Mouse (Mus musculus) lung, postnatal 0 days (tissue): Measurements from ENCODE around the gene Rrp1b. TPM values are rescaled to one million over a fixed set of nuclear protein-coding genes. Genes with fewer than 3 reads are reported as not detected.

Source experiments
- ATAC-seq: fragments of 200-750 bp; cut with Nextera tagmentation; 2 replicates; pipeline ENCODE4 v1.8.0; 2017; ENCODE audit warnings: moderate library complexity
- DNase-seq: peaks from one replicate; pipeline ENCODE4 v3.0.0-alpha.2; 2016; ENCODE audit warnings: low spot score
- H3K27ac ChIP-seq: fragments of 300-500 bp; sonication (generic); 2 replicates; pipeline ENCODE4 v1.5.1; 2014; ENCODE audit warnings: antibody characterized with exemption, mild to moderate bottlenecking, low read length, mixed read lengths
- H3K27me3 ChIP-seq: fragments of 300-500 bp; sonication (generic); replicated peaks from 2 replicates; pipeline ENCODE4 v1.6.1; 2014; ENCODE audit warnings: low read length, mixed read lengths; ENCODE audit not compliant: insufficient read depth
- H3K36me3 ChIP-seq: fragments of 300-500 bp; sonication (generic); 2 replicates; pipeline ENCODE4 v1.6.1; 2014; ENCODE audit warnings: low read length, mixed read lengths; ENCODE audit not compliant: insufficient read depth
- H3K4me1 ChIP-seq: fragments of 300-500 bp; sonication (generic); 2 replicates; pipeline ENCODE4 v1.6.1; 2014; ENCODE audit warnings: antibody characterized with exemption, low read depth, low read length, mixed read lengths; ENCODE audit not compliant: insufficient read depth
- H3K4me2 ChIP-seq: fragments of 300-500 bp; sonication (generic); replicated peaks from 2 replicates; pipeline ENCODE4 v1.6.1; 2014; ENCODE audit warnings: low read depth, mild to moderate bottlenecking, low read length, moderate library complexity, mixed read lengths
- H3K4me3 ChIP-seq: fragments of 300-500 bp; sonication (generic); 2 replicates; pipeline ENCODE4 v1.5.1; 2014; ENCODE audit warnings: low read depth, low read length
- H3K9ac ChIP-seq: fragments of 300-500 bp; sonication (generic); replicated peaks from 2 replicates; pipeline ENCODE4 v1.6.1; 2014; ENCODE audit warnings: low read depth, mild to moderate bottlenecking
- H3K9me3 ChIP-seq: fragments of 300-500 bp; sonication (generic); 2 replicates; pipeline ENCODE4 v1.6.1; 2016; ENCODE audit warnings: low read length, mixed read lengths
- CTCF ChIP-seq: IDR thresholded peaks from 2 replicates; pipeline ENCODE4 v1.5.1; 2016; ENCODE audit warnings: antibody characterized with exemption, mild to moderate bottlenecking
- EP300 ChIP-seq: IDR thresholded peaks from 2 replicates; pipeline ENCODE4 v1.6.1; 2016; ENCODE audit warnings: antibody characterized with exemption, mild to moderate bottlenecking, control low read depth
- WGBS: fragments of 180-500 bp; shearing (Covaris S2); extraction: QIAGEN DNeasy Blood & Tissue Kit; methylation state at CpG from one replicate; pipeline ENCODE4 v1.1.7; 2014; 5-methylcytosine and 5-hydroxymethylcytosine counted together
- polyA plus RNA-seq: library from polyadenylated mRNA; unstranded; fragments of >200 nt; fragmentation: Nextera tagmentation; extraction: Ambion mirVana; gene quantifications from 2 replicates; pipeline ENCODE4 v1.2.1, GENCODE M21; 2015

Rrp1b gene
- 24.6 and 26.3 TPM in 2 replicates for polyA plus RNA-seq

- no peaks in the 10 kb centered on the region for H3K36me3 ChIP-seq
- peaks cover 10% of the 10 kb centered on the region for H3K4me1 ChIP-seq
- DNase-seq (peak; percentile 87), ATAC-seq (peak; percentile 95)
- H3K27me3 ChIP-seq, result no peaks in the 10 kb centered on the region
- peak within 1 kb of the TSS; percentile 90 for H3K4me3 ChIP-seq
- whole genome bisulfite sequencing, result 5% methylated on average over 46 of the region's 52 CpGs
- peak within 1 kb of the TSS; percentile 64 for H3K9ac ChIP-seq
- peak within 1 kb of the TSS; percentile 72 for H3K27ac ChIP-seq
- H3K4me2 ChIP-seq, result peak within 1 kb of the TSS; percentile 96
- no peaks in the 10 kb centered on the region for H3K9me3 ChIP-seq
- no peak for TF ChIP-seq CTCF
- no peak for TF ChIP-seq EP300
These were observed at the start of gene Rrp1b, which contains the start of gene Hsf2bp for GRCm38 (mm10) chr17:32035609-32036508. Gene Rrp1b, plus strand, starts transcription at chr17:32036100. Gene Hsf2bp, minus strand, starts transcription at chr17:32036349.

- Histone ChIP-seq H3K4me3 (no peak overlapping the region), H3K9ac (no peak overlapping the region), H3K4me2 (no peak overlapping the region), H3K27ac (0 out of 2 replicates have a peak overlapping the region, but pooled peaks have one; percentile 11), H3K36me3 (no peaks in the 10 kb centered on the region), H3K9me3 (no peaks in the 10 kb centered on the region), H3K4me1 (peaks cover 2% of the 10 kb centered on the region; the same call in 1 of the 2 replicates), H3K27me3 (no peaks in the 10 kb centered on the region)
- peak; percentile 46 for DNase-seq
- no peak; the same call in 1 of the 2 replicates for ATAC-seq
- 71% methylated on average over 1 of the region's 1 CpGs for WGBS
- TF ChIP-seq EP300 (no peak), CTCF (no peak)
These were observed 49.0 kb upstream of the Rrp1b start for GRCm38 (mm10) chr17:31986915-31987314.

- Histone ChIP-seq H3K4me1 (no peaks in the 10 kb centered on the region), H3K9me3 (no peaks in the 10 kb centered on the region), H3K4me3 (no peak overlapping the region), H3K4me2 (no peak overlapping the region), H3K9ac (no peak overlapping the region), H3K27me3 (no peaks in the 10 kb centered on the region), H3K27ac (no peak overlapping the region), H3K36me3 (no peaks in the 10 kb centered on the region)
- ATAC-seq, result no peak
- TF ChIP-seq CTCF, result no peak
- no peak for TF ChIP-seq EP300
- WGBS, result 84% methylated on average over 2 of the region's 2 CpGs
- DNase-seq, result no peak
These were observed 46.9 kb upstream of the Rrp1b start for GRCm38 (mm10) chr17:31989035-31989434.

- ATAC-seq, result no peak
- 51% methylated on average over 2 of the region's 2 CpGs for WGBS
- Histone ChIP-seq H3K9ac (no peak overlapping the region), H3K36me3 (no peaks in the 10 kb centered on the region), H3K4me3 (no peak overlapping the region), H3K9me3 (no peaks in the 10 kb centered on the region), H3K27ac (no peak overlapping the region), H3K27me3 (no peaks in the 10 kb centered on the region), H3K4me2 (no peak overlapping the region), H3K4me1 (no peaks in the 10 kb centered on the region)
- no peak for TF ChIP-seq CTCF
- TF ChIP-seq EP300, result no peak
- DNase-seq, result no peak
These were observed 43.9 kb upstream of the Rrp1b start for GRCm38 (mm10) chr17:31992004-31992403.

- 70% methylated on average over 1 of the region's 1 CpGs for WGBS
- H3K4me2 ChIP-seq, result no peak overlapping the region
- no peak for ATAC-seq
- no peak overlapping the region for H3K27ac ChIP-seq
- TF ChIP-seq CTCF (no peak), EP300 (no peak)
- no peaks in the 10 kb centered on the region for H3K9me3 ChIP-seq
- no peak overlapping the region for H3K9ac ChIP-seq
- H3K4me3 ChIP-seq, result no peak overlapping the region
- no peak for DNase-seq
- H3K36me3 ChIP-seq, result no peaks in the 10 kb centered on the region
- H3K4me1 ChIP-seq, result no peaks in the 10 kb centered on the region
- H3K27me3 ChIP-seq, result no peaks in the 10 kb centered on the region
These were observed 42.5 kb upstream of the Rrp1b start for GRCm38 (mm10) chr17:31993354-31993753.

GRCm38 (mm10) chr17:31994132-31994531 lies 41.8 kb upstream of the Rrp1b start:
- Histone ChIP-seq H3K9me3 (no peaks in the 10 kb centered on the region), H3K4me1 (no peaks in the 10 kb centered on the region), H3K9ac (no peak overlapping the region), H3K4me2 (no peak overlapping the region), H3K27me3 (no peaks in the 10 kb centered on the region), H3K36me3 (no peaks in the 10 kb centered on the region), H3K4me3 (no peak overlapping the region), H3K27ac (peak overlapping the region; percentile 27; the same call in 1 of the 2 replicates)
- TF ChIP-seq CTCF (no peak), EP300 (peak; percentile 45; the same call in 1 of the 2 replicates)
- DNase-seq, result peak; percentile 77
- peak; percentile 57 for ATAC-seq
